Mouse (Mus musculus): ENCODE measurements around the gene Optc. TPM values are rescaled to one million over a fixed set of nuclear protein-coding genes. Genes with fewer than 3 reads are reported as not detected.

Optc gene
- polyA plus RNA-seq, 1 experiment from 2014 or later, result 2.3 TPM

DNA sequence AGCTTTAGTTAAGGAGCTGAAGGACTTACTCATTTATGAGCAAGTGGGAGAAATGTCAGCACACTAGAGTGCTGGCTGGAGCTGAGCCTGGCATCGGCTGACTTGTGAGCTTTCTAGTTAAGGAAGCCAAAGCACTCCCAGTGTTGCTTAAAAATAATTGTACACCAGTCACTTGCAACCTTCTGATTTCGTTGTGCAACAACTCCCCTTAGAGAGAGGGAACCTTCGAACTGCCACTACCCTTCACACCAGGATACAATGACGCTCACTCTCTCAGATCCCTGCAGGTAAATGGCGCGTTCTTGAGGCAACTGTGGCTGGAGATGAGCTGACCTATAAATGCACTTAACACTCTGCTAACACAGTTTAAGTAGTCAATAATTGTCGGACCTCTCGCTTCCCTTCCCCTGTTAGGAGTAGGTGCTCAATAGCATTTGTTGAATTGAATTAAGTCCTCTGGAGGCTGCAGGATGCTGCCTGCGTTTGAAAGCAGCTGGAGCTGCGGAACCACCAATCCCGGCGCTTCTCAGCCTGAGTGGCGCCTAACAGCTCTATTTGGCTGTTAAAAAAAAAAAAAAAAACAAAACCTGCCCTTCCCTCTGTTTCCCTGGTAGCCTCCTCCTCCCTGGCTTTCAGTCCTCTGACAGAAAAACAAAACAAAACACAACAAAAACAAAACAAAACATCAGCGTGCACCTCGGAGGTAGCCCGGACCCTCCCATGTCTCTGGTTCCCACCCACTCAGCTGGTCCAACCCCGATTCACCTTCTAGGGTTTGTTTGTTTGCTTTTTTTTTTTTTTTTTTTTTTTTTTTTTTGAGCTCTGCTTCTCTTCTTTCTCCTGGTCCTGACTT is 53.2 kb downstream of the Optc start:
- no peaks in the 10 kb centered on the region for H3K36me3 ChIP-seq (replicated peaks)
- H3K9me3 ChIP-seq, result no peaks in the 10 kb centered on the region
- H3K27ac ChIP-seq, result peak overlapping the region; percentile 52; the same call in 1 of the 2 replicates
- H3K27me3 ChIP-seq (ENCODE audit: poor library complexity, severe bottlenecking), result peaks cover 67% of the 10 kb centered on the region
- 4% methylated on average over 17 of the region's 17 CpGs for WGBS
- peaks cover 40% of the 10 kb centered on the region for H3K4me1 ChIP-seq
- H3K4me3 ChIP-seq, result peak overlapping the region; percentile 45
- no peak for DNase-seq (ENCODE audit: extremely low spot score, low spot score)

Other genes with a start within 250 kb of the Optc start
- not detected in 2 replicates for gene Zbed6, start 247.1 kb downstream of the Optc start, polyA plus RNA-seq (2016; fragmentation: Nextera tagmentation; extraction: Ambion mirVana)
- 4.3 and 4.4 TPM in 2 replicates for gene Gm38394, start 246.7 kb downstream of the Optc start, polyA plus RNA-seq (2016; fragmentation: Nextera tagmentation; extraction: Ambion mirVana)
- 0.44 and 0.93 TPM in 2 replicates for gene Lax1, start 217.9 kb downstream of the Optc start, polyA plus RNA-seq (2016; fragmentation: Nextera tagmentation; extraction: Ambion mirVana)
- 3.2 and 4.2 TPM in 2 replicates for gene Atp2b4, start 107.0 kb downstream of the Optc start, polyA plus RNA-seq (2016; fragmentation: Nextera tagmentation; extraction: Ambion mirVana)
- gene Prelp, start 13.4 kb upstream of the Optc start, polyA plus RNA-seq (2016; fragmentation: Nextera tagmentation; extraction: Ambion mirVana), result 0.36 and 0.90 TPM in 2 replicates
- gene Fmod, start 129.3 kb upstream of the Optc start, polyA plus RNA-seq (2016; fragmentation: Nextera tagmentation; extraction: Ambion mirVana), result 1.3 TPM in 2 replicates
- gene Btg2, start 171.1 kb upstream of the Optc start, polyA plus RNA-seq (2016; fragmentation: Nextera tagmentation; extraction: Ambion mirVana), result 64.6 and 68.6 TPM in 2 replicates
- gene Chit1, start 203.2 kb upstream of the Optc start, polyA plus RNA-seq (2016; fragmentation: Nextera tagmentation; extraction: Ambion mirVana), result not detected in 2 replicates

Measured in forebrain, embryonic 10.5 days (tissue).